24 mouse cellular contexts compared by ENCODE assay signal in genomic region chr16:63638701-63639100, GRCm38 (mm10).
DNase-seq lines count a peak whose midpoint lies in the region; ATAC-seq and TF ChIP-seq lines count a peak whose summit lies in the region.
"Had no signal": no experiment of that assay in that cellular context is flagged by ENCODE, and none has a peak within 500 bp of the region (broad histone marks: within the 10 kb centered on the region; RNA-seq: fewer than 3 reads in every experiment).

No protein-coding gene starts in this region.

- H3K36me3 ChIP-seq in kidney, adult 2 months (ENCODE audit: control insufficient read depth, insufficient read depth, low read length): no peaks in the 10 kb centered on the region
- H3K36me3 ChIP-seq: embryonic facial prominence, embryonic 13.5 days; kidney, embryonic 15.5 days; limb, embryonic 13.5 days; liver, embryonic 13.5 days had no signal

- no peaks in the 10 kb centered on the region for H3K27me3 ChIP-seq in kidney, adult 2 months (replicated peaks; ENCODE audit: control insufficient read depth, insufficient read depth, low read length)
- H3K27me3 ChIP-seq: embryonic facial prominence, embryonic 13.5 days; kidney, embryonic 15.5 days; limb, embryonic 13.5 days; liver, embryonic 13.5 days had no signal

- H3K27ac ChIP-seq in kidney, adult 2 months (ENCODE audit: insufficient read depth, low read depth, low read length): no peak overlapping the region
- H3K27ac ChIP-seq: embryonic facial prominence, embryonic 13.5 days; hindbrain, postnatal 0 days; kidney, embryonic 15.5 days; limb, embryonic 13.5 days; liver, embryonic 13.5 days had no signal

- no peak for TF ChIP-seq CTCF in kidney, adult 2 months (conservative IDR thresholded peaks at IDR 0.05; ENCODE audit: insufficient read depth, insufficient read length, low read depth, low read length)

- 0 out of 2 replicates have a peak, but pooled peaks have one; percentile 34 for ATAC-seq in frontal cortex, adult (ENCODE audit: low TSS enrichment)
- ATAC-seq: hindbrain, postnatal 0 days; intestine, embryonic 16.5 days; midbrain, embryonic 16.5 days had no signal

- peaks cover 3% of the 10 kb centered on the region; the same call in 1 of the 2 replicates for H3K4me1 ChIP-seq in kidney, adult 2 months (ENCODE audit: control insufficient read depth, insufficient read depth, low read length)
- H3K4me1 ChIP-seq: embryonic facial prominence, embryonic 13.5 days; liver, embryonic 13.5 days had no signal

- 35% methylated on average over 6 of the region's 6 CpGs for WGBS in kidney, adult 2 months

- DNase-seq in embryo, embryonic 10 days (ENCODE audit: low spot score): peak; percentile 28
- DNase-seq in embryo, embryonic 9.5 days (ENCODE audit: extremely low spot score): no peak
- no peak for DNase-seq in frontal cortex, postnatal 10 days (ENCODE audit: low spot score in 2 of 2)
- DNase-seq in kidney, postnatal 4 days: peak; percentile 6 to 21
- no peak for DNase-seq in kidney, adult 2 months
- DNase-seq in embryo, embryonic 10.5 days (ENCODE audit: low spot score): peak; percentile 32
- DNase-seq in adrenal gland, adult 2 months: no peak
- DNase-seq: adrenal gland, postnatal 14 days; cerebellum, adult 9-10 months; gastrocnemius, postnatal 14 days; heart, adult 11 months; layer of hippocampus, adult 9-11 months; liver, embryonic 13.5 days; lung, adult 2 months; lung, postnatal 14 days; right cerebral cortex, postnatal 14 days; spleen, adult 18-20 months had no signal

- TF ChIP-seq POLR2A in kidney, adult 2 months (IDR thresholded peaks at IDR 0.05; ENCODE audit: low read depth, low read length): no peak

- no peak overlapping the region for H3K4me3 ChIP-seq in kidney, adult 2 months (ENCODE audit: insufficient read depth, low read depth, low read length)
- H3K4me3 ChIP-seq: embryonic facial prominence, embryonic 13.5 days; kidney, embryonic 15.5 days; limb, embryonic 13.5 days; liver, embryonic 13.5 days had no signal

Comparison
In these comparisons a context has a peak if more than half of its experiments do, and no peak if none do; other contexts are left out.
1. DNase-seq: peak in embryo, embryonic 10 days (single experiment), kidney, postnatal 4 days (2 of 2) and embryo, embryonic 10.5 days (single experiment); none in embryo, embryonic 9.5 days (single experiment), frontal cortex, postnatal 10 days (0 of 2), kidney, adult 2 months (single experiment) and adrenal gland, adult 2 months (single experiment).